Mouse (Mus musculus) stomach, embryonic 14.5 days (tissue): ENCODE results near the gene Krt12. TPM values are rescaled to one million over a fixed set of nuclear protein-coding genes. Genes with fewer than 3 reads are reported as not detected.

Source experiments
- ATAC-seq: fragments of 200-750 bp; cut with Nextera tagmentation; 2 replicates; pipeline ENCODE4 v1.8.0; 2017; ENCODE audit warnings: low read depth, moderate TSS enrichment; ENCODE audit not compliant: insufficient number of reproducible peaks, insufficient read depth, low FRiP score
- H3K27ac ChIP-seq: fragments of 300-500 bp; sonication (generic); 2 replicates; pipeline ENCODE4 v1.5.1; 2014; ENCODE audit warnings: mild to moderate bottlenecking, low read length, moderate library complexity, mixed read lengths
- H3K27me3 ChIP-seq: fragments of 300-500 bp; sonication (generic); 2 replicates; pipeline ENCODE4 v1.6.1; 2014; ENCODE audit warnings: low read length, control low read depth, mixed read lengths; ENCODE audit not compliant: control insufficient read depth, insufficient read depth
- H3K36me3 ChIP-seq: fragments of 300-500 bp; sonication (generic); 2 replicates; pipeline ENCODE4 v1.6.1; 2014; ENCODE audit warnings: mild to moderate bottlenecking, control low read depth, low read length, moderate library complexity, mixed read lengths; ENCODE audit not compliant: control insufficient read depth, insufficient read depth
- H3K4me1 ChIP-seq: fragments of 300-500 bp; sonication (generic); 2 replicates; pipeline ENCODE4 v1.6.1; 2014; ENCODE audit warnings: low read length, control low read depth, mixed read lengths; ENCODE audit not compliant: control insufficient read depth, insufficient read depth
- H3K4me2 ChIP-seq: fragments of 300-500 bp; sonication (generic); replicated peaks from 2 replicates; pipeline ENCODE4 v1.6.1; 2014; ENCODE audit warnings: low read depth, low read length, control low read depth
- H3K4me3 ChIP-seq: fragments of 300-500 bp; sonication (generic); 2 replicates; pipeline ENCODE4 v1.5.1; 2014; ENCODE audit warnings: low read depth, low read length, control low read depth
- H3K9ac ChIP-seq: fragments of 300-500 bp; sonication (generic); replicated peaks from 2 replicates; pipeline ENCODE4 v1.6.1; 2014; ENCODE audit warnings: low read depth, mild to moderate bottlenecking, control low read depth, low read length, moderate library complexity, mixed read lengths
- H3K9me3 ChIP-seq: fragments of 300-500 bp; sonication (generic); 2 replicates; pipeline ENCODE4 v1.6.1; 2016; ENCODE audit warnings: low read depth, low read length, control low read depth; ENCODE audit not compliant: control insufficient read depth
- WGBS: fragments of 180-500 bp; shearing (Covaris S2); extraction: QIAGEN DNeasy Blood & Tissue Kit; methylation state at CpG from one replicate; pipeline ENCODE4 v1.1.7; 2014; 5-methylcytosine and 5-hydroxymethylcytosine counted together
- polyA plus RNA-seq: library from polyadenylated mRNA; unstranded; fragments of >200 nt; fragmentation: Nextera tagmentation; extraction: Ambion mirVana; gene quantifications from 2 replicates; pipeline ENCODE4 v1.2.1, GENCODE M21; 2014

Gene Krt12
- polyA plus RNA-seq, 1 experiment from 2014 or later: not detected

- Histone ChIP-seq H3K36me3 (no peaks in the 10 kb centered on the region), H3K4me2 (no peak overlapping the region), H3K27ac (no peak overlapping the region), H3K4me3 (no peak overlapping the region), H3K9me3 (no peaks in the 10 kb centered on the region), H3K4me1 (no peaks in the 10 kb centered on the region), H3K27me3 (no peaks in the 10 kb centered on the region), H3K9ac (no peak overlapping the region)
- no peak for ATAC-seq
- WGBS: 72% methylated on average over 4 of the region's 4 CpGs
Measured at GRCm38 (mm10) chr11:99454044-99454443, 32.0 kb upstream of the Krt12 start.

- H3K4me1 ChIP-seq: no peaks in the 10 kb centered on the region
- H3K9ac ChIP-seq: no peak overlapping the region
- no peak overlapping the region for H3K27ac ChIP-seq
- no peak overlapping the region for H3K4me3 ChIP-seq
- no peak for ATAC-seq
- 38% methylated on average over 2 of the region's 2 CpGs for WGBS
- H3K36me3 ChIP-seq: no peaks in the 10 kb centered on the region
- H3K4me2 ChIP-seq: no peak overlapping the region
- H3K9me3 ChIP-seq: no peaks in the 10 kb centered on the region
- H3K27me3 ChIP-seq: no peaks in the 10 kb centered on the region
Measured at GRCm38 (mm10) chr11:99448769-99449168, 26.7 kb upstream of the Krt12 start.

- WGBS: 34% methylated on average over 8 of the region's 8 CpGs
- H3K4me2 ChIP-seq: no peak overlapping the region
- no peaks in the 10 kb centered on the region for H3K27me3 ChIP-seq
Measured at GRCm38 (mm10) chr11:99441220-99441619, 19.2 kb upstream of the Krt12 start.

GRCm38 (mm10) chr11:99439465-99439864 is 17.4 kb upstream of the Krt12 start:
- no peak for ATAC-seq
- H3K36me3 ChIP-seq: no peaks in the 10 kb centered on the region
- no peaks in the 10 kb centered on the region for H3K27me3 ChIP-seq
- no peak overlapping the region for H3K9ac ChIP-seq
- H3K9me3 ChIP-seq: no peaks in the 10 kb centered on the region
- peak overlapping the region; percentile 15; the same call in 1 of the 2 replicates for H3K27ac ChIP-seq
- H3K4me1 ChIP-seq: 0 out of 2 replicates have a peak, but pooled peaks cover 4% of the 10 kb centered on the region
- H3K4me2 ChIP-seq: no peak overlapping the region
- WGBS: 43% methylated on average over 10 of the region's 10 CpGs
- no peak overlapping the region for H3K4me3 ChIP-seq

More at GRCm38 (mm10) chr11:99441220-99441619, 19.2 kb upstream of the Krt12 start:
- Histone ChIP-seq H3K9me3 (no peaks in the 10 kb centered on the region), H3K9ac (no peak overlapping the region), H3K4me3 (no peak overlapping the region), H3K4me1 (0 out of 2 replicates have a peak, but pooled peaks cover 4% of the 10 kb centered on the region), H3K27ac (no peak overlapping the region), H3K36me3 (no peaks in the 10 kb centered on the region)
- ATAC-seq: no peak

GRCm38 (mm10) chr11:99437972-99438371 is 15.9 kb upstream of the Krt12 start, which contains the start of gene Krt20:
TSS of gene Krt20 (minus strand) at chr11:99438150.
- Histone ChIP-seq H3K27ac (no peak within 1 kb of the TSS), H3K27me3 (no peaks in the 10 kb centered on the region), H3K4me2 (no peak within 1 kb of the TSS), H3K9ac (no peak within 1 kb of the TSS), H3K9me3 (no peaks in the 10 kb centered on the region), H3K36me3 (no peaks in the 10 kb centered on the region), H3K4me1 (0 out of 2 replicates have a peak, but pooled peaks cover 4% of the 10 kb centered on the region), H3K4me3 (no peak within 1 kb of the TSS)
- no peak for ATAC-seq
- 17% methylated on average over 10 of the region's 10 CpGs for WGBS

- no peak overlapping the region for H3K4me3 ChIP-seq
- H3K9ac ChIP-seq: no peak overlapping the region
- H3K27ac ChIP-seq: no peak overlapping the region
- ATAC-seq: no peak
- no peaks in the 10 kb centered on the region for H3K9me3 ChIP-seq
- H3K27me3 ChIP-seq: no peaks in the 10 kb centered on the region
- H3K4me1 ChIP-seq: 0 out of 2 replicates have a peak, but pooled peaks cover 4% of the 10 kb centered on the region
- no peak overlapping the region for H3K4me2 ChIP-seq
- 62% methylated on average over 4 of the region's 4 CpGs for WGBS
- H3K36me3 ChIP-seq: no peaks in the 10 kb centered on the region
Measured at GRCm38 (mm10) chr11:99436625-99437024, 14.6 kb upstream of the Krt12 start.

- no peak for ATAC-seq
- Histone ChIP-seq H3K4me1 (no peaks in the 10 kb centered on the region), H3K27me3 (no peaks in the 10 kb centered on the region), H3K9ac (no peak overlapping the region), H3K9me3 (no peaks in the 10 kb centered on the region), H3K4me2 (no peak overlapping the region), H3K36me3 (no peaks in the 10 kb centered on the region), H3K4me3 (no peak overlapping the region), H3K27ac (no peak overlapping the region)
- 52% methylated on average over 12 of the region's 12 CpGs for WGBS
Measured at GRCm38 (mm10) chr11:99430670-99431069, 8.6 kb upstream of the Krt12 start.

- Histone ChIP-seq H3K9me3 (no peaks in the 10 kb centered on the region), H3K9ac (no peak overlapping the region), H3K27me3 (no peaks in the 10 kb centered on the region), H3K4me1 (no peaks in the 10 kb centered on the region), H3K36me3 (no peaks in the 10 kb centered on the region), H3K4me2 (no peak overlapping the region), H3K27ac (no peak overlapping the region), H3K4me3 (no peak overlapping the region)
- WGBS: 43% methylated on average over 10 of the region's 10 CpGs
- ATAC-seq: no peak
Measured at GRCm38 (mm10) chr11:99420586-99420985, 1.5 kb downstream of the Krt12 start.

- no peak overlapping the region for H3K4me2 ChIP-seq
- H3K9ac ChIP-seq: no peak overlapping the region
- no peak overlapping the region for H3K27ac ChIP-seq
- no peaks in the 10 kb centered on the region for H3K4me1 ChIP-seq
- 73% methylated on average over 16 of the region's 16 CpGs for WGBS
- H3K4me3 ChIP-seq: no peak overlapping the region
- H3K36me3 ChIP-seq: no peaks in the 10 kb centered on the region
- ATAC-seq: no peak
- no peaks in the 10 kb centered on the region for H3K9me3 ChIP-seq
- H3K27me3 ChIP-seq: no peaks in the 10 kb centered on the region
Measured at GRCm38 (mm10) chr11:99417819-99418218, 4.2 kb downstream of the Krt12 start.
